Mouse (Mus musculus): Measurements from ENCODE around the gene Aim2. TPM values are rescaled to one million over a fixed set of nuclear protein-coding genes. Genes with fewer than 3 reads are reported as not detected.

Aim2 gene
- polyA plus RNA-seq, 1 experiment from 2014 or later = 3.6 TPM

- Histone ChIP-seq H3K27ac (ENCODE audit: low read length) (no peak overlapping the region), H3K4me2 (ENCODE audit: low read depth, low read length) (no peak overlapping the region), H3K36me3 (ENCODE audit: control insufficient read depth, insufficient read depth) (no peaks in the 10 kb centered on the region), H3K4me1 (ENCODE audit: control insufficient read depth, low read depth, low read length) (peaks cover 36% of the 10 kb centered on the region), H3K9me3 (replicated peaks; ENCODE audit: control insufficient read depth, low read length) (no peaks in the 10 kb centered on the region), H3K4me3 (ENCODE audit: low read depth, low read length) (no peak overlapping the region), H3K9ac (ENCODE audit: low read depth, low read length) (no peak overlapping the region), H3K27me3 (ENCODE audit: control insufficient read depth, insufficient read depth, low read depth, low read length) (no peaks in the 10 kb centered on the region)
- no peak for ATAC-seq (ENCODE audit: low read depth)
- WGBS (ENCODE audit: insufficient replicate concordance) = 86% methylated on average over 10 of the region's 10 CpGs
Observed at GRCm38 (mm10) chr1:173337008-173337407, 13.7 kb upstream of the Aim2 start.

GRCm38 (mm10) chr1:173339543-173339942 lies 11.1 kb upstream of the Aim2 start:
- no peaks in the 10 kb centered on the region for H3K36me3 ChIP-seq (ENCODE audit: control insufficient read depth, insufficient read depth)
- no peaks in the 10 kb centered on the region for H3K27me3 ChIP-seq (ENCODE audit: control insufficient read depth, insufficient read depth, low read depth, low read length)
- peaks cover 33% of the 10 kb centered on the region for H3K4me1 ChIP-seq (ENCODE audit: control insufficient read depth, low read depth, low read length)
- H3K4me3 ChIP-seq (ENCODE audit: low read depth, low read length) = no peak overlapping the region
- H3K27ac ChIP-seq (ENCODE audit: low read length) = no peak overlapping the region
- H3K9me3 ChIP-seq (replicated peaks; ENCODE audit: control insufficient read depth, low read length) = no peaks in the 10 kb centered on the region
- no peak overlapping the region for H3K4me2 ChIP-seq (ENCODE audit: low read depth, low read length)
- 2% methylated on average over 2 of the region's 2 CpGs for WGBS (ENCODE audit: insufficient replicate concordance)
- no peak overlapping the region for H3K9ac ChIP-seq (ENCODE audit: low read depth, low read length)
- peak; percentile 54 for ATAC-seq (ENCODE audit: low read depth)

GRCm38 (mm10) chr1:173342425-173342824 lies 8.3 kb upstream of the Aim2 start:
- peaks cover 18% of the 10 kb centered on the region for H3K4me1 ChIP-seq (ENCODE audit: control insufficient read depth, low read depth, low read length)
- no peak for ATAC-seq (ENCODE audit: low read depth)

GRCm38 (mm10) chr1:173343934-173344333 lies 6.7 kb upstream of the Aim2 start:
- Histone ChIP-seq H3K36me3 (ENCODE audit: control insufficient read depth, insufficient read depth) (no peaks in the 10 kb centered on the region), H3K4me1 (ENCODE audit: control insufficient read depth, low read depth, low read length) (peaks cover 18% of the 10 kb centered on the region), H3K27me3 (ENCODE audit: control insufficient read depth, insufficient read depth, low read depth, low read length) (no peaks in the 10 kb centered on the region), H3K9ac (ENCODE audit: low read depth, low read length) (no peak overlapping the region), H3K9me3 (replicated peaks; ENCODE audit: control insufficient read depth, low read length) (no peaks in the 10 kb centered on the region), H3K4me3 (ENCODE audit: low read depth, low read length) (no peak overlapping the region), H3K27ac (ENCODE audit: low read length) (no peak overlapping the region), H3K4me2 (ENCODE audit: low read depth, low read length) (no peak overlapping the region)
- ATAC-seq (ENCODE audit: low read depth) = no peak
- WGBS (ENCODE audit: insufficient replicate concordance) = 71% methylated on average over 3 of the region's 3 CpGs

More at GRCm38 (mm10) chr1:173342425-173342824, 8.3 kb upstream of the Aim2 start:
- no peak overlapping the region for H3K4me2 ChIP-seq (ENCODE audit: low read depth, low read length)
- H3K27me3 ChIP-seq (ENCODE audit: control insufficient read depth, insufficient read depth, low read depth, low read length) = no peaks in the 10 kb centered on the region
- H3K9ac ChIP-seq (ENCODE audit: low read depth, low read length) = no peak overlapping the region
- 72% methylated on average over 1 of the region's 1 CpGs for WGBS (ENCODE audit: insufficient replicate concordance)
- H3K4me3 ChIP-seq (ENCODE audit: low read depth, low read length) = no peak overlapping the region
- H3K36me3 ChIP-seq (ENCODE audit: control insufficient read depth, insufficient read depth) = no peaks in the 10 kb centered on the region
- H3K27ac ChIP-seq (ENCODE audit: low read length) = no peak overlapping the region
- no peaks in the 10 kb centered on the region for H3K9me3 ChIP-seq (replicated peaks; ENCODE audit: control insufficient read depth, low read length)

GRCm38 (mm10) chr1:173345112-173345511 lies 5.6 kb upstream of the Aim2 start:
- Histone ChIP-seq H3K4me2 (ENCODE audit: low read depth, low read length) (no peak overlapping the region), H3K36me3 (ENCODE audit: control insufficient read depth, insufficient read depth) (no peaks in the 10 kb centered on the region), H3K27ac (ENCODE audit: low read length) (no peak overlapping the region), H3K9ac (ENCODE audit: low read depth, low read length) (no peak overlapping the region), H3K27me3 (ENCODE audit: control insufficient read depth, insufficient read depth, low read depth, low read length) (no peaks in the 10 kb centered on the region), H3K4me1 (ENCODE audit: control insufficient read depth, low read depth, low read length) (peaks cover 18% of the 10 kb centered on the region), H3K4me3 (ENCODE audit: low read depth, low read length) (no peak overlapping the region), H3K9me3 (replicated peaks; ENCODE audit: control insufficient read depth, low read length) (no peaks in the 10 kb centered on the region)
- ATAC-seq (ENCODE audit: low read depth) = no peak
- 62% methylated on average over 4 of the region's 4 CpGs for WGBS (ENCODE audit: insufficient replicate concordance)

GRCm38 (mm10) chr1:173348527-173348926 lies 2.2 kb upstream of the Aim2 start:
- H3K27ac ChIP-seq (ENCODE audit: low read length) = no peak overlapping the region
- peaks cover 19% of the 10 kb centered on the region for H3K4me1 ChIP-seq (ENCODE audit: control insufficient read depth, low read depth, low read length)
- H3K4me3 ChIP-seq (ENCODE audit: low read depth, low read length) = no peak overlapping the region
- no peaks in the 10 kb centered on the region for H3K9me3 ChIP-seq (replicated peaks; ENCODE audit: control insufficient read depth, low read length)
- ATAC-seq (ENCODE audit: low read depth) = no peak
- H3K36me3 ChIP-seq (ENCODE audit: control insufficient read depth, insufficient read depth) = no peaks in the 10 kb centered on the region
- WGBS (ENCODE audit: insufficient replicate concordance) = 23% methylated on average over 1 of the region's 1 CpGs
- no peak overlapping the region for H3K9ac ChIP-seq (ENCODE audit: low read depth, low read length)
- H3K27me3 ChIP-seq (ENCODE audit: control insufficient read depth, insufficient read depth, low read depth, low read length) = no peaks in the 10 kb centered on the region
- no peak overlapping the region for H3K4me2 ChIP-seq (ENCODE audit: low read depth, low read length)

- ATAC-seq (ENCODE audit: low read depth) = no peak
- Histone ChIP-seq H3K36me3 (ENCODE audit: control insufficient read depth, insufficient read depth) (no peaks in the 10 kb centered on the region), H3K27ac (ENCODE audit: low read length) (no peak overlapping the region), H3K4me2 (ENCODE audit: low read depth, low read length) (no peak overlapping the region), H3K9ac (ENCODE audit: low read depth, low read length) (no peak overlapping the region), H3K9me3 (replicated peaks; ENCODE audit: control insufficient read depth, low read length) (no peaks in the 10 kb centered on the region), H3K4me1 (ENCODE audit: control insufficient read depth, low read depth, low read length) (peaks cover 19% of the 10 kb centered on the region), H3K27me3 (ENCODE audit: control insufficient read depth, insufficient read depth, low read depth, low read length) (no peaks in the 10 kb centered on the region), H3K4me3 (ENCODE audit: low read depth, low read length) (no peak overlapping the region)
- WGBS (ENCODE audit: insufficient replicate concordance) = 55% methylated on average over 5 of the region's 5 CpGs
Observed at GRCm38 (mm10) chr1:173349192-173349591, 1.5 kb upstream of the Aim2 start.

- no peaks in the 10 kb centered on the region for H3K9me3 ChIP-seq (replicated peaks; ENCODE audit: control insufficient read depth, low read length)
- WGBS (ENCODE audit: insufficient replicate concordance) = 2% methylated on average over 6 of the region's 6 CpGs
- H3K4me2 ChIP-seq (ENCODE audit: low read depth, low read length) = peak overlapping the region; percentile 76
- no peaks in the 10 kb centered on the region for H3K36me3 ChIP-seq (ENCODE audit: control insufficient read depth, insufficient read depth)
- ATAC-seq (ENCODE audit: low read depth) = peak; percentile 82
- H3K27ac ChIP-seq (ENCODE audit: low read length) = peak overlapping the region; percentile 76
- peak overlapping the region; percentile 66 for H3K9ac ChIP-seq (ENCODE audit: low read depth, low read length)
- no peaks in the 10 kb centered on the region for H3K27me3 ChIP-seq (ENCODE audit: control insufficient read depth, insufficient read depth, low read depth, low read length)
- H3K4me1 ChIP-seq (ENCODE audit: control insufficient read depth, low read depth, low read length) = peaks cover 20% of the 10 kb centered on the region
- peak overlapping the region; percentile 62 for H3K4me3 ChIP-seq (ENCODE audit: low read depth, low read length)
Observed at GRCm38 (mm10) chr1:173349946-173350345, 733 bp upstream of the Aim2 start.

GRCm38 (mm10) chr1:173355107-173355846 lies 4.6 kb downstream of the Aim2 start:
- peak overlapping the region; percentile 28 for H3K4me2 ChIP-seq (ENCODE audit: low read depth, low read length)
- peak overlapping the region; percentile 84 for H3K27ac ChIP-seq (ENCODE audit: low read length)
- ATAC-seq (ENCODE audit: low read depth) = peak; percentile 78
- no peaks in the 10 kb centered on the region for H3K9me3 ChIP-seq (replicated peaks; ENCODE audit: control insufficient read depth, low read length)
- WGBS (ENCODE audit: insufficient replicate concordance) = 53% methylated on average over 7 of the region's 7 CpGs
- no peaks in the 10 kb centered on the region for H3K36me3 ChIP-seq (ENCODE audit: control insufficient read depth, insufficient read depth)
- 0 out of 2 replicates have a peak overlapping the region, but pooled peaks have one; percentile 4 for H3K9ac ChIP-seq (ENCODE audit: low read depth, low read length)
- peaks cover 22% of the 10 kb centered on the region for H3K4me1 ChIP-seq (ENCODE audit: control insufficient read depth, low read depth, low read length)
- no peak overlapping the region for H3K4me3 ChIP-seq (ENCODE audit: low read depth, low read length)
- H3K27me3 ChIP-seq (ENCODE audit: control insufficient read depth, insufficient read depth, low read depth, low read length) = no peaks in the 10 kb centered on the region

Data from liver, embryonic 16.5 days (tissue).